Mouse (Mus musculus): ENCODE measurements around the gene Awat2. TPM values are rescaled to one million over a fixed set of nuclear protein-coding genes. Genes with fewer than 3 reads are reported as not detected.
A peak's percentile ranks its signal among the peaks of the same experiment; 100 is the strongest.

Awat2 gene
- polyA plus RNA-seq, 1 experiment from 2014 or later: 0.13 TPM

- ATAC-seq: no peak
- no peak overlapping the region for H3K9ac ChIP-seq (ENCODE audit: low read depth, low read length)
- H3K9me3 ChIP-seq (ENCODE audit: control insufficient read depth): no peaks in the 10 kb centered on the region
- no peaks in the 10 kb centered on the region for H3K36me3 ChIP-seq (ENCODE audit: control insufficient read depth, insufficient read depth)
- H3K27ac ChIP-seq (ENCODE audit: low read depth, low read length): no peak overlapping the region
- TF ChIP-seq CTCF (IDR thresholded peaks at IDR 0.05; ENCODE audit: low read depth): no peak
- H3K27me3 ChIP-seq (replicated peaks; ENCODE audit: control insufficient read depth, insufficient read depth, low read length): no peaks in the 10 kb centered on the region
- H3K4me1 ChIP-seq (replicated peaks; ENCODE audit: control insufficient read depth, insufficient read depth, low read length): no peaks in the 10 kb centered on the region
- 50% methylated on average over 3 of the region's 3 CpGs for WGBS
- no peak overlapping the region for H3K4me2 ChIP-seq (replicated peaks; ENCODE audit: low read depth)
- no peak overlapping the region for H3K4me3 ChIP-seq (ENCODE audit: low read depth, low read length)
Measured at GRCm38 (mm10) chrX:100432311-100432710, 10.2 kb downstream of the Awat2 start.

- Histone ChIP-seq H3K4me1 (replicated peaks; ENCODE audit: control insufficient read depth, insufficient read depth, low read length) (no peaks in the 10 kb centered on the region), H3K9me3 (ENCODE audit: control insufficient read depth) (no peaks in the 10 kb centered on the region), H3K27me3 (replicated peaks; ENCODE audit: control insufficient read depth, insufficient read depth, low read length) (no peaks in the 10 kb centered on the region), H3K9ac (ENCODE audit: low read depth, low read length) (no peak within 1 kb of the TSS), H3K4me2 (replicated peaks; ENCODE audit: low read depth) (no peak within 1 kb of the TSS), H3K27ac (ENCODE audit: low read depth, low read length) (no peak within 1 kb of the TSS), H3K4me3 (ENCODE audit: low read depth, low read length) (no peak within 1 kb of the TSS), H3K36me3 (ENCODE audit: control insufficient read depth, insufficient read depth) (no peaks in the 10 kb centered on the region)
- no peak for ATAC-seq
- no peak for TF ChIP-seq CTCF (IDR thresholded peaks at IDR 0.05; ENCODE audit: low read depth)
- 91% methylated on average over 21 of the region's 21 CpGs for WGBS
Measured at GRCm38 (mm10) chrX:100428693-100429092, 13.8 kb downstream of the Awat2 start, which contains the start of gene Otud6a. Otud6a (plus strand) TSS chrX:100429013.

GRCm38 (mm10) chrX:100409245-100409644, 33.3 kb downstream of the Awat2 start:
- Histone ChIP-seq H3K36me3 (ENCODE audit: control insufficient read depth, insufficient read depth) (no peaks in the 10 kb centered on the region), H3K27ac (ENCODE audit: low read depth, low read length) (no peak overlapping the region), H3K4me3 (ENCODE audit: low read depth, low read length) (no peak overlapping the region), H3K27me3 (replicated peaks; ENCODE audit: control insufficient read depth, insufficient read depth, low read length) (no peaks in the 10 kb centered on the region), H3K9ac (ENCODE audit: low read depth, low read length) (no peak overlapping the region), H3K4me1 (replicated peaks; ENCODE audit: control insufficient read depth, insufficient read depth, low read length) (no peaks in the 10 kb centered on the region), H3K9me3 (ENCODE audit: control insufficient read depth) (no peaks in the 10 kb centered on the region), H3K4me2 (replicated peaks; ENCODE audit: low read depth) (no peak overlapping the region)
- no peak for TF ChIP-seq CTCF (IDR thresholded peaks at IDR 0.05; ENCODE audit: low read depth)
- WGBS: 50% methylated on average over 1 of the region's 1 CpGs
- ATAC-seq: no peak

- no peak for ATAC-seq
- Histone ChIP-seq H3K27me3 (replicated peaks; ENCODE audit: control insufficient read depth, insufficient read depth, low read length) (no peaks in the 10 kb centered on the region), H3K4me2 (replicated peaks; ENCODE audit: low read depth) (no peak overlapping the region), H3K9me3 (ENCODE audit: control insufficient read depth) (no peaks in the 10 kb centered on the region), H3K9ac (ENCODE audit: low read depth, low read length) (no peak overlapping the region), H3K4me3 (ENCODE audit: low read depth, low read length) (no peak overlapping the region), H3K36me3 (ENCODE audit: control insufficient read depth, insufficient read depth) (no peaks in the 10 kb centered on the region), H3K4me1 (replicated peaks; ENCODE audit: control insufficient read depth, insufficient read depth, low read length) (no peaks in the 10 kb centered on the region), H3K27ac (ENCODE audit: low read depth, low read length) (no peak overlapping the region)
- no peak for TF ChIP-seq CTCF (IDR thresholded peaks at IDR 0.05; ENCODE audit: low read depth)
- WGBS: 80% methylated on average over 5 of the region's 5 CpGs
Measured at GRCm38 (mm10) chrX:100401657-100402056, 40.9 kb downstream of the Awat2 start.

GRCm38 (mm10) chrX:100400900-100401299, 41.6 kb downstream of the Awat2 start:
- Histone ChIP-seq H3K4me1 (replicated peaks; ENCODE audit: control insufficient read depth, insufficient read depth, low read length) (no peaks in the 10 kb centered on the region), H3K27me3 (replicated peaks; ENCODE audit: control insufficient read depth, insufficient read depth, low read length) (no peaks in the 10 kb centered on the region), H3K36me3 (ENCODE audit: control insufficient read depth, insufficient read depth) (no peaks in the 10 kb centered on the region), H3K4me2 (replicated peaks; ENCODE audit: low read depth) (no peak overlapping the region), H3K27ac (ENCODE audit: low read depth, low read length) (no peak overlapping the region), H3K4me3 (ENCODE audit: low read depth, low read length) (no peak overlapping the region), H3K9me3 (ENCODE audit: control insufficient read depth) (no peaks in the 10 kb centered on the region), H3K9ac (ENCODE audit: low read depth, low read length) (no peak overlapping the region)
- ATAC-seq: no peak
- no peak for TF ChIP-seq CTCF (IDR thresholded peaks at IDR 0.05; ENCODE audit: low read depth)

- 80% methylated on average over 8 of the region's 8 CpGs for WGBS
Measured at GRCm38 (mm10) chrX:100395026-100395425, 47.5 kb downstream of the Awat2 start.

More at GRCm38 (mm10) chrX:100395026-100395425, 47.5 kb downstream of the Awat2 start:
- no peak for ATAC-seq
- Histone ChIP-seq H3K36me3 (ENCODE audit: control insufficient read depth, insufficient read depth) (no peaks in the 10 kb centered on the region), H3K27me3 (replicated peaks; ENCODE audit: control insufficient read depth, insufficient read depth, low read length) (no peaks in the 10 kb centered on the region), H3K9me3 (ENCODE audit: control insufficient read depth) (no peaks in the 10 kb centered on the region), H3K4me2 (replicated peaks; ENCODE audit: low read depth) (no peak overlapping the region), H3K4me3 (ENCODE audit: low read depth, low read length) (no peak overlapping the region), H3K27ac (ENCODE audit: low read depth, low read length) (no peak overlapping the region), H3K9ac (ENCODE audit: low read depth, low read length) (no peak overlapping the region), H3K4me1 (replicated peaks; ENCODE audit: control insufficient read depth, insufficient read depth, low read length) (no peaks in the 10 kb centered on the region)
- TF ChIP-seq CTCF (IDR thresholded peaks at IDR 0.05; ENCODE audit: low read depth): peak; percentile 61

Data from intestine, postnatal 0 days (tissue).